Mouse (Mus musculus) ES-Bruce4 (cell line): ENCODE results near the gene Galns. TPM values are rescaled to one million over a fixed set of nuclear protein-coding genes. Genes with fewer than 3 reads are reported as not detected.

Source experiments
- H3K27ac ChIP-seq: 2 replicates; pipeline ENCODE4 v1.5.1; 2012; ENCODE audit warnings: low read length, inconsistent platforms; ENCODE audit not compliant: insufficient read depth
- H3K27me3 ChIP-seq: 2 replicates; pipeline ENCODE4 v1.6.1; 2012; ENCODE audit warnings: mild to moderate bottlenecking, low read length, inconsistent platforms; ENCODE audit not compliant: control insufficient read depth, poor library complexity, insufficient read depth, severe bottlenecking
- H3K36me3 ChIP-seq: 2 replicates; pipeline ENCODE4 v1.6.1; 2012; ENCODE audit warnings: inconsistent platforms, mild to moderate bottlenecking, low read length, moderate library complexity; ENCODE audit not compliant: control insufficient read depth, poor library complexity, insufficient read depth, severe bottlenecking
- H3K4me1 ChIP-seq: one replicate; pipeline ENCODE4 v1.8.1; 2011; ENCODE audit warnings: low read length; ENCODE audit not compliant: control insufficient read depth, insufficient read depth
- H3K4me3 ChIP-seq: 2 replicates; pipeline ENCODE4 v1.5.1; 2011; ENCODE audit warnings: low read depth, mild to moderate bottlenecking, low read length
- H3K9ac ChIP-seq: 2 replicates; pipeline ENCODE4 v1.6.1; 2012; ENCODE audit warnings: low read depth, mild to moderate bottlenecking, inconsistent platforms; ENCODE audit not compliant: poor library complexity, severe bottlenecking
- H3K9me3 ChIP-seq: replicated peaks from 2 replicates; pipeline ENCODE4 v1.6.1; 2012; ENCODE audit warnings: mild to moderate bottlenecking, low read length, inconsistent platforms; ENCODE audit not compliant: control insufficient read depth, poor library complexity, insufficient read depth, severe bottlenecking
- CTCF ChIP-seq: IDR thresholded peaks from one replicate; pipeline ENCODE4 v1.8.1; 2011; ENCODE audit warnings: low read depth, low read length
- EP300 ChIP-seq: IDR thresholded peaks from 2 replicates; pipeline ENCODE4 v1.6.1; 2011; ENCODE audit warnings: low read depth, low read length; ENCODE audit not compliant: insufficient read depth
- POLR2A ChIP-seq: IDR thresholded peaks from one replicate; pipeline ENCODE4 v1.8.1; 2011; ENCODE audit warnings: low read length; ENCODE audit not compliant: insufficient read depth
- polyA plus RNA-seq: library from polyadenylated mRNA; stranded (reverse); fragments of >200 nt; gene quantifications from 2 replicates; pipeline ENCODE4 v1.2.4, GENCODE M21; 2011; ENCODE audit warnings: low read depth; ENCODE audit not compliant: missing spikeins, insufficient read depth, insufficient read length

Gene Galns
- polyA plus RNA-seq, 1 experiment = 11.9 TPM

DNA sequence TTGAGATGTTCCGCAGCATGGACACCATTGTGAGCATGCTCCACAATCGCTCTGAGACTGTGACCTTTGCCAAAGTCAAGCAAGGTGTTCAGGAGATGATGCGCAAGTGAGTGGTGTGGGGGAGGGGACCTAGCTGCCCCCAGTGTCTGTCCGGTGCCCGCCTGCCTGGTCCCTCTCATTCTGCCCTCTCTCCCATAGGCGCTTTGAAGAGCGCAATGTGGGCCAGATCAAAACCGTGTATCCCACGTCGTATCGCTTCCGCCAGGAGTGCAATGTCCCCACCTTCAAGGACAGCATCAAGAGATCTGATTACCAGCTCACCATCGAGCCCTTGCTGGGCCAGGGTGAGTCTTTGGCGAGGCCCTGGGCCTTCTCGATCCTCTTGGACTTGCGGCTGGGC, 41.3 kb downstream of the Galns start:
- Histone ChIP-seq H3K9me3 (no peaks in the 10 kb centered on the region), H3K9ac (peak overlapping the region; percentile 98; the same call in 1 of the 2 replicates), H3K4me3 (peak overlapping the region; percentile 85), H3K4me1 (peaks cover 6% of the 10 kb centered on the region), H3K36me3 (peaks cover 51% of the 10 kb centered on the region), H3K27me3 (no peaks in the 10 kb centered on the region), H3K27ac (peak overlapping the region; percentile 3; the same call in 1 of the 2 replicates)
- TF ChIP-seq POLR2A = no peak
- no peak for TF ChIP-seq CTCF
- TF ChIP-seq EP300 = no peak

DNA sequence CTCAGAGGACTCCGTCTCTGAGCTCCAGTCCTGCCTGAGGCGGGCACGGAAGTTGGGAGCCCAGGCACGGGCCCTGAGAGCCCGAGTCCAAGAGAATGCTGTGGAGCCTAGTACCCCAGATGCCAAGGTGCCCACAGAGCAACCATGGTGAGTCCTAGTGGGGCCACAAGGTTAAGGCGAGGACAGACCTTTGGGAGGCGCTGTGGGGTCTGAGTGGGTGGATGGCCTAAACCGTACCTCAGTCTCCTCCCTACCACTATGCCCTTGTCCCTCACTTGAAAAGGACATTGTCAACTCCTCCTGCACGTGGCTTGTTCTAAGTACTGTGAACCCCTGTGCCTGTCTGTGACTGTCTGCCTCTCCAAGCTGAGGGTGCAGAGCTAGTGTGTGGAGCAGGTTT, 41.9 kb downstream of the Galns start:
- Histone ChIP-seq H3K9me3 (no peaks in the 10 kb centered on the region), H3K36me3 (peaks cover 49% of the 10 kb centered on the region), H3K27me3 (no peaks in the 10 kb centered on the region), H3K4me1 (peaks cover 6% of the 10 kb centered on the region), H3K9ac (peak overlapping the region; percentile 98), H3K27ac (peak overlapping the region; percentile 3; the same call in 1 of the 2 replicates), H3K4me3 (peak overlapping the region; percentile 85)
- TF ChIP-seq CTCF (peak; percentile 49), POLR2A (no peak), EP300 (no peak)

DNA sequence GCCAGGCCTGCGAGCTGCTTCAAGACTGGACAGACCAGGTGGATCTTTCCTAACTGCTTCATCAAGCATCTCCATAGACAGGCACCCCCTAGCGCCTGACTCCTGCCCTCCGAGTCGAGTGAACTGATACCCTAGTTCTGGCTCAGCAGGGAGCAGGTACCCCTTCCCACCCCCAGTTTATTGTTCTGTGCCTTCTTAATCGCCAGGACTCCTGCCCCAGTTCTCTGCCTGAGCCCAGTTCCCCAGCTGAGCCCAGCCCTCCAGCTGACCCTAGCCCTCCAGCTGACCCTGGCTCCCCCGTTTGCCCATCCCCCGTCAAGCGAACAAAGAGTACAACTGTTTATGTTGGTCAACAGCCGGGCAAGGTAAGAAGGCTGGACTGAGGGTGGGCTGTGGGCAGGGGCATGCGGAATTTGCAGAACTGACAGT, 42.4 kb downstream of the Galns start:
- Histone ChIP-seq H3K4me3 (peak overlapping the region; percentile 85), H3K27me3 (no peaks in the 10 kb centered on the region), H3K4me1 (peaks cover 6% of the 10 kb centered on the region), H3K9me3 (no peaks in the 10 kb centered on the region), H3K9ac (peak overlapping the region; percentile 98), H3K36me3 (peaks cover 44% of the 10 kb centered on the region), H3K27ac (no peak overlapping the region)
- TF ChIP-seq CTCF (peak; percentile 20), EP300 (no peak), POLR2A (no peak)

DNA sequence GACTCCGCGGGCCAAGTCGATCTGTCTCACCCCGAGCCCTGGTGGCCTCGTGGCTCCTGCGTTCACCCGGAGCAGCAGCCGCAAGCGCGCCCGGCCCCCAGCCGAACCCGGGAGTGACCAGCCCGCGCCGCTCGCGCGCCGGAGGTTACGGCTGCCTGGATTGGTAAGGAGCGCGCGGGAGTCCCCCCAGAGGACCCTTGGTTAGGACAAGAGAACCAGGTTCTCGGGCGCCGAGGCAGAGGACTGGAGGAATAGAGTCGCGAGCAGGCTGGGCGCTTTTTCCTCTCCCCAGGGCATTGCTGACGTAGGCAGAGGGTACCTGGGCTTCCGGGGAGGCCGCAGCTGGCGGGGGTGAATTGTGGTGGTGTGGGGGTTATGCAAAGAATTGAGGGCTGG, 43.2 kb downstream of the Galns start:
- H3K27me3 ChIP-seq = no peaks in the 10 kb centered on the region
- peaks cover 43% of the 10 kb centered on the region for H3K36me3 ChIP-seq
- peak overlapping the region; percentile 59 for H3K27ac ChIP-seq
- peak overlapping the region; percentile 98 for H3K9ac ChIP-seq
- peak overlapping the region; percentile 79 for H3K4me3 ChIP-seq
- TF ChIP-seq CTCF (no peak), EP300 (no peak), POLR2A (no peak)
- no peaks in the 10 kb centered on the region for H3K9me3 ChIP-seq
- peaks cover 6% of the 10 kb centered on the region for H3K4me1 ChIP-seq

DNA sequence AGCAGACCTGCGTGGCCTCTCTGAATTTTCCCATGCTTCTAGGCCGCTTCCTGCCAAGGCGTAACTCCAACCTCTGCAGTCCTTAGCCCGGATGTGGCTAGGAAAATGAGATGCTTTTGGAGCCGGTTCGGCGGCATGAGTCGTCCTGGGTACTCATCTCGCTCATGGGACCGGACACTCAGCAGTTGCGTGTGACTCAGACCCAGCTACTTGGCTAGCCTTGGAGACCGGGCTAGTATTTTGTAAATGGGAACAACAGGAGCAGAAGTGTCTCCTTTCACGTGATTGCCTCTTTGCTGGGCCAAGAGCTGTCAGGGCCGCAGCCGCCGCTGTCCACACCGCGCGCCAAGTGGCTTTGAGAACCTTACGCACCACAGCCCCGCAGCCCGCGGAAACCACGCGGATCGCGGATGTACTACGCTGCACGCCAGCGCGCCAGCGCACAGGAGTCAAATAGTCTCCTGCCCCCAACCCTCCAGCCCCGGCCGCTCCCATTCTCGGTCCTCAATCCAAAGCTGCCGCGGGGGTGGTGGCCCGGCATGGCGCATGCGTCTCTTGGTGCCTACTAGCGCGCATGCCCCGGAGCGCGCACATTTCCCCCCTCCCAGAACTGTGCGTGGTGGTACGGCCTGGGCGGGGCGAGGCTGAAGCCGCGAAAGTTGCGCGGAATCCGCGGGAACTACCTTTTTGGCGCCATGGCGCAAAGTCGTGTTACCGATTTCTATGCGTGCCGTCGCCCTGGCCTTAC, 43.7 kb downstream of the Galns start, which contains the start of gene Cdt1:
Gene Cdt1 (plus strand): TSS at position 655 of the 748 bp plus-strand sequence.
- Histone ChIP-seq H3K4me3 (peak within 1 kb of the TSS; percentile 85), H3K27ac (peak within 1 kb of the TSS; percentile 86), H3K9me3 (no peaks in the 10 kb centered on the region), H3K27me3 (no peaks in the 10 kb centered on the region), H3K36me3 (peaks cover 38% of the 10 kb centered on the region), H3K9ac (peak within 1 kb of the TSS; percentile 98), H3K4me1 (peaks cover 6% of the 10 kb centered on the region)
- TF ChIP-seq EP300 (0 out of 2 replicates have a peak, but pooled peaks have one; percentile 51), CTCF (no peak), POLR2A (peak; percentile 42)

DNA sequence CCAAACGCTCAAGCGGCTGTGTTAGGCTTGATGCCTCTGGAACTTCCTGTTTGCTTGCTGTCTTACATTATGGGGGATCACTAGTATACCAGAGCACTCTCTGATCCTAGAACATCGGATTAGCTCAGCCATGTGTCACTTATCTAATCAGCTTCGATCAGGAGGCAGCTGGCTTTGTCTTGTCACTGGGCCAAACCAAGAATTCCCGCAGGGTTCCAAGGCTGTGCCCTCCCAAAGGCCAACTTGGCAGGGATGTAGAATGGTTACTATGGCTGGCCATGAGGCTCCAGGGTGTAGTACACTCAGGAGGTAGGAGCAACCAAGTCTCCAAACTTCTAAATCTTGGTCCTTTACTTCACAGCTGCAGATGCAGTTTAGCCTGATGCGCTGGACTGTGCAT, 44.5 kb downstream of the Galns start:
- Histone ChIP-seq H3K36me3 (peaks cover 30% of the 10 kb centered on the region), H3K9ac (peak overlapping the region; percentile 98), H3K27me3 (no peaks in the 10 kb centered on the region), H3K4me1 (peaks cover 6% of the 10 kb centered on the region), H3K9me3 (no peaks in the 10 kb centered on the region), H3K4me3 (peak overlapping the region; percentile 77), H3K27ac (peak overlapping the region; percentile 86)
- TF ChIP-seq EP300 = no peak
- TF ChIP-seq POLR2A = no peak
- TF ChIP-seq CTCF = no peak
